Mouse (Mus musculus) lung, postnatal 25 days (tissue): Measurements from ENCODE around the gene Ndufaf5.
"Not testable (repeated sequence)": the region's sequence is repeated elsewhere in the genome, so short reads cannot be mapped to it uniquely, and the experiment has no call there.

Source experiments
- DNase-seq: peaks from one replicate; pipeline ENCODE4 v3.0.0; 2022; ENCODE audit warnings: low spot score

The Ndufaf5 gene

GRCm38 (mm10) chr2:140170127-140170802, at the start of gene Ndufaf5, which contains the start of gene Esf1:
Ndufaf5 (plus strand) TSS chr2:140170649.
Esf1 (minus strand) TSS chr2:140170564.
- DNase-seq: peak; percentile 96

- DNase-seq: no peak
These were observed 44.9 kb upstream of the Ndufaf5 start for GRCm38 (mm10) chr2:140125516-140125915.

GRCm38 (mm10) chr2:140151743-140152142, 18.7 kb upstream of the Ndufaf5 start, which contains the start of gene Gm17374:
Gm17374 (plus strand) TSS chr2:140152043.
- not testable (repeated sequence) for DNase-seq

- peak; percentile 14 for DNase-seq
These were observed 11.2 kb upstream of the Ndufaf5 start for GRCm38 (mm10) chr2:140159186-140159730.

GRCm38 (mm10) chr2:140163351-140163854, 7.0 kb upstream of the Ndufaf5 start:
- DNase-seq: no peak

- no peak for DNase-seq
These were observed 1.4 kb upstream of the Ndufaf5 start for GRCm38 (mm10) chr2:140169057-140169456.

GRCm38 (mm10) chr2:140170803-140171553, 529 bp downstream of the Ndufaf5 start:
- no peak for DNase-seq

GRCm38 (mm10) chr2:140185685-140186210, 15.3 kb downstream of the Ndufaf5 start:
- not testable (repeated sequence) for DNase-seq

- no peak for DNase-seq
These were observed 30.3 kb downstream of the Ndufaf5 start for GRCm38 (mm10) chr2:140200713-140201112.

GRCm38 (mm10) chr2:140202573-140202972, 32.1 kb downstream of the Ndufaf5 start:
- no peak for DNase-seq

GRCm38 (mm10) chr2:140203756-140204155, 33.3 kb downstream of the Ndufaf5 start:
- no peak for DNase-seq

- no peak for DNase-seq
These were observed 44.1 kb downstream of the Ndufaf5 start for GRCm38 (mm10) chr2:140214519-140215027.

GRCm38 (mm10) chr2:140215415-140215814, 45.0 kb downstream of the Ndufaf5 start:
- no peak for DNase-seq

- DNase-seq: no peak
These were observed 45.5 kb downstream of the Ndufaf5 start for GRCm38 (mm10) chr2:140215965-140216364.

GRCm38 (mm10) chr2:140220325-140220724, 49.9 kb downstream of the Ndufaf5 start:
- no peak for DNase-seq

- no peak for DNase-seq
These were observed 59.8 kb downstream of the Ndufaf5 start for GRCm38 (mm10) chr2:140230295-140230694.

GRCm38 (mm10) chr2:140237245-140237644, 66.8 kb downstream of the Ndufaf5 start:
- DNase-seq: no peak

- no peak for DNase-seq
These were observed 71.9 kb downstream of the Ndufaf5 start for GRCm38 (mm10) chr2:140242398-140242797.

GRCm38 (mm10) chr2:140243105-140243504, 72.7 kb downstream of the Ndufaf5 start:
- DNase-seq: no peak
